ENCODE assay signal across 8 mouse cellular contexts in the genomic region with DNA sequence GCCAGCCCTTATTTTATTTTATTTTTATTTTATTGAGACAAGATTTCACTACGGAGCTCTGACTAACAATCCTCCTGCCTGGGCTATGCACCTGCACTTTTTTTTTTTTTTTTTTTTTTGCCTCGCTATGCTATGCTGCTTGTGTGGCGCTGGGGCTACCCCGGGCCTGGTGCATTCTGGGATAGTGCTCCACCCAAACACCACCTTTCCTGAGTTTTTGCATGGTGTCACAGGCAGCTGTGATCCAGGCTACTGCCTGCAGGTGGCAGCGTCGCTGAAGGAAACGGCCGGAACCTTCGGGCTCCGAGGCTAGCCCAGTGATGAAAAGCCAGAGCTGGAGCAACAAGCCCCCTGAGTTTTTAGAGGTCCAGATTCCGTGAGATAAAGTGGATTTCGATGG. TPM values are rescaled to one million over a fixed set of nuclear protein-coding genes. Genes with fewer than 3 reads are reported as not detected.
DNase-seq lines count a peak whose midpoint lies in the region; ATAC-seq and TF ChIP-seq lines count a peak whose summit lies in the region.

No protein-coding gene starts in this region.

- 0 out of 2 replicates have a peak, but pooled peaks cover 6% of the 10 kb centered on the region for H3K27me3 ChIP-seq in neural tube, embryonic 15.5 days (replicated peaks)
- H3K27me3 ChIP-seq in intestine, embryonic 14.5 days (replicated peaks; ENCODE audit: control insufficient read depth, insufficient read depth, low read length), result no peaks in the 10 kb centered on the region
- H3K27me3 ChIP-seq in thymus, adult 2 months (ENCODE audit: control insufficient read depth, insufficient read depth, low read length), result no peaks in the 10 kb centered on the region

- ATAC-seq in neural tube, embryonic 15.5 days (ENCODE audit: low FRiP score), result no peak
- no peak; the same call in 1 of the 2 replicates for ATAC-seq in intestine, embryonic 14.5 days (replicated peaks; ENCODE audit: low FRiP score, low TSS enrichment, low read depth)

- H3K36me3 ChIP-seq in neural tube, embryonic 15.5 days, result no peaks in the 10 kb centered on the region
- no peaks in the 10 kb centered on the region for H3K36me3 ChIP-seq in intestine, embryonic 14.5 days (ENCODE audit: control insufficient read depth, insufficient read depth, low read length)
- H3K36me3 ChIP-seq in thymus, adult 2 months (ENCODE audit: control insufficient read depth, insufficient read depth, low read length), result no peaks in the 10 kb centered on the region

- H3K4me2 ChIP-seq in neural tube, embryonic 15.5 days, result no peak overlapping the region
- H3K4me2 ChIP-seq in intestine, embryonic 14.5 days (ENCODE audit: low read length), result no peak overlapping the region

- 0 out of 2 replicates have a peak, but pooled peaks have one; percentile 18 for TF ChIP-seq POLR2A in thymus, adult 2 months (IDR thresholded peaks at IDR 0.05; ENCODE audit: control insufficient read depth, extremely low read depth, insufficient read depth, low read length, poor library complexity)

- H3K27ac ChIP-seq in neural tube, embryonic 15.5 days (replicated peaks), result no peak overlapping the region
- H3K27ac ChIP-seq in intestine, embryonic 14.5 days (ENCODE audit: low read depth), result no peak overlapping the region
- no peak overlapping the region for H3K27ac ChIP-seq in thymus, adult 2 months (ENCODE audit: control insufficient read depth, insufficient read depth, low read length)

- 16% methylated on average over 12 of the region's 12 CpGs for WGBS in neural tube, embryonic 15.5 days
- WGBS in intestine, embryonic 14.5 days, result 13% methylated on average over 12 of the region's 12 CpGs
- WGBS in thymus, adult 2 months, result 2% methylated on average over 12 of the region's 12 CpGs

- H3K9me3 ChIP-seq in neural tube, embryonic 15.5 days (replicated peaks), result no peaks in the 10 kb centered on the region
- no peaks in the 10 kb centered on the region for H3K9me3 ChIP-seq in intestine, embryonic 14.5 days (ENCODE audit: control insufficient read depth, low read length)

- no peak overlapping the region for H3K9ac ChIP-seq in neural tube, embryonic 15.5 days (replicated peaks)
- no peak overlapping the region for H3K9ac ChIP-seq in intestine, embryonic 14.5 days (ENCODE audit: low read length)

- DNase-seq in cerebellum, adult 11 months, result peak; percentile 67
- DNase-seq in cerebellum, adult 11-12 months, result no peak
- DNase-seq in neural tube, embryonic 10.5 days (ENCODE audit: extremely low spot score, low spot score), result peak; percentile 56
- DNase-seq in cerebellum, adult 9-11 months, result peak; percentile 72
- peak; percentile 74 for DNase-seq in intestine, embryonic 14.5 days (ENCODE audit: low spot score)
- peak; percentile 66 for DNase-seq in lung, postnatal 36 days
- peak; percentile 65 for DNase-seq in thymus, adult 2 months

- TF ChIP-seq CTCF in thymus, adult 2 months (IDR thresholded peaks at IDR 0.05; ENCODE audit: borderline replicate concordance, control insufficient read depth, extremely low read depth, insufficient read depth, low read length, poor library complexity), result peak; percentile 76; the same call in 1 of the 2 replicates

- H3K4me3 ChIP-seq in neural tube, embryonic 15.5 days (replicated peaks), result no peak overlapping the region
- H3K4me3 ChIP-seq in intestine, embryonic 14.5 days (ENCODE audit: low read depth, low read length), result no peak overlapping the region
- H3K4me3 ChIP-seq in thymus, adult 2 months (ENCODE audit: control insufficient read depth, insufficient read depth, low read length), result no peak overlapping the region

- H3K4me1 ChIP-seq in neural tube, embryonic 15.5 days, result peaks cover 29% of the 10 kb centered on the region
- no peaks in the 10 kb centered on the region; the same call in 1 of the 2 replicates for H3K4me1 ChIP-seq in intestine, embryonic 14.5 days (replicated peaks; ENCODE audit: control insufficient read depth, insufficient read depth, low read length)
- H3K4me1 ChIP-seq in thymus, adult 2 months (replicated peaks; ENCODE audit: control insufficient read depth, insufficient read depth, low read length), result peaks cover 7% of the 10 kb centered on the region

RNA-seq across cellular contexts. Expression of a gene that starts 16.0 kb away (rescaled TPM):
- 22.8 and 24.9 TPM in 2 replicates for polyA plus RNA-seq in neural tube, embryonic 15.5 days (2015; fragmentation: Nextera tagmentation; extraction: Ambion mirVana)
- polyA plus RNA-seq in intestine, embryonic 14.5 days (2014; fragmentation: Nextera tagmentation; extraction: Ambion mirVana), result 4.7 and 4.8 TPM in 2 replicates
- polyA plus RNA-seq in thymus, adult 2 months (2012; rRNA removed), result 0.63 and 0.80 TPM in 2 replicates

RNA-seq across cellular contexts. Expression of a gene that starts 26.7 kb away (rescaled TPM):
- polyA plus RNA-seq in neural tube, embryonic 15.5 days (2015; fragmentation: Nextera tagmentation; extraction: Ambion mirVana), result 55.3 and 69.4 TPM in 2 replicates
- polyA plus RNA-seq in intestine, embryonic 14.5 days (2014; fragmentation: Nextera tagmentation; extraction: Ambion mirVana), result 0.65 and 1.0 TPM in 2 replicates
- polyA plus RNA-seq in thymus, adult 2 months (2012; rRNA removed), result 0.05 and 0.13 TPM in 2 replicates

RNA-seq across cellular contexts. Expression of a gene that starts 38.4 kb away (rescaled TPM):
- polyA plus RNA-seq in neural tube, embryonic 15.5 days (2015; fragmentation: Nextera tagmentation; extraction: Ambion mirVana), result 43.9 and 47.7 TPM in 2 replicates
- polyA plus RNA-seq in intestine, embryonic 14.5 days (2014; fragmentation: Nextera tagmentation; extraction: Ambion mirVana), result 13.1 and 13.7 TPM in 2 replicates
- 52.7 and 57.6 TPM in 2 replicates for polyA plus RNA-seq in thymus, adult 2 months (2012; rRNA removed)

Comparison
In these comparisons a context has a peak if more than half of its experiments do, and no peak if none do; other contexts are left out.
1. RNA of a gene that starts 26.7 kb away (polyA plus RNA-seq): 55.3 to 69.4 TPM in neural tube, embryonic 15.5 days; 0.65 to 1.0 TPM in intestine, embryonic 14.5 days and 0.05 to 0.13 TPM in thymus, adult 2 months; every median in the first group is over 10 times any median in the second.